Mouse (Mus musculus) thymus, postnatal 25 days (tissue): ENCODE measurements around the gene Il17rb.

Experiments
- DNase-seq: peaks from one replicate; pipeline ENCODE4 v3.0.0; 2022

Gene Il17rb

DNA sequence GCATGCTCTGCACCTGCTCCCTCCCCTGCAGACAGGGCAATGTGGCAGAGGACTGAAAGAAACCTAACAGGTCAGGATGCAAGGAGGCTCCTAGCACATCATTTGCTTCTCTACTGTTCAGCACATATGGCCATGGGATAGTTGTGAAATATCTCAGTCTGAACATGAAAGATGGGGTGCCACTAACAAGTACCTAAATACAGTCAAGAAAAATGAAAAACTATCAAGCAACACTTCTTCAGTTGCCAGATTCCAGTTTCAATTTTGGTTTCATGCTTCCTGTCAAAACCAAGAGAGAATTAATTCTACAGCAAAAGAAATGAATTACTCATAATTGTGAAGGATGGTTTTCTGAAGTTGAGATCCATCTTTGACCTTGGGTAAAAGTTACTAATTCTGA lies 51.3 kb downstream of the Il17rb start:
- no peak for DNase-seq

DNA sequence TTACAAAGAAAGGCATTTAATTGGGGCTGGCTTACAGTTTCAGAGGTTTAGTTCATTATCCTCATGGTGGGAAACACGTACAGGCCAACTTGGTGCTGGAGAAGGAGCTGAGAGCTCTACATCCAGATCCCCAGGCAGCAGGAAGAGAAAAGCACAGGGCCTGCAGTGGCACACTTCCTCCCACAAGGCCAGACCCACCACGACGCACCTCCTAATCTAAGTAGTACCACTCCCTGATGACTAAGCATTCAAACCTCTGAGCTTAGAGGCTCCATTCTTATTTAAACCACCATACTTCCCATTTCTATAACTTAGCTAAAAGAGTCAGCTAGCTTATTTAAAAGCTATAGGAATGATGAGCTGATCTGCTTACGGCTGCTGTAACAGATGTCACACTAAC lies 57.9 kb downstream of the Il17rb start:
- DNase-seq: no peak

DNA sequence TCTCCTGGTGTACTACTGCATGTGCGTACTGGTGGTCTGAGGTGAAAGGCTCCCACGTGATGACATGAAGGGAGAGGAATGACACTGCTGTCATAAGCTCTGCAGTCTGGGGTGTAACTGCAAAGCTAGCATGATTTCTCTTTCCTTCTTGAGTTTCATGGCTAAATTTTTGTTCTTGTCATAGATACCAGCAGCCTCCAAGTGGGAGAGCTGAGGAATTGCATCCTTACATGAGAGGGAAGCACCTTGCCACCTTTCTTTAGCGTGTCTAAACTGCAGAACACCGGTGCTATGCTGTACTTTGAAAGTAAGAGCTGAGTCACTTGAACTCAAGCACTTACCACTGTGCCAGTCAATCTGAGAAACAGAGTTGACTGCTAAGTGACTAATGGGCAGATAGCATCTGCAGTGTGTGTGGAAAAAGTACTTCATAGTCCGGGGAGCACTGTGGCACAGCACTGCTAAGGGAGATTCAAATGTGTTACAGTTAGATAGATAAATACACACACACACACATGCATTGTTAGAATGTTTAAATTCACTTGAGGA lies 61.9 kb downstream of the Il17rb start:
- DNase-seq: no peak
